Mouse (Mus musculus) CD4-positive, CD25-positive, alpha-beta regulatory T cell, adult 2 months (primary cell): ENCODE data around the gene Sv2c.
"Not testable (repeated sequence)": the region's sequence is repeated elsewhere in the genome, so short reads cannot be mapped to it uniquely, and the experiment has no call there.

Experiments used
- DNase-seq: peaks from one replicate; pipeline ENCODE4 v3.0.0-alpha.2; 2012; ENCODE audit warnings: low read depth, low spot score

Gene Sv2c

DNA sequence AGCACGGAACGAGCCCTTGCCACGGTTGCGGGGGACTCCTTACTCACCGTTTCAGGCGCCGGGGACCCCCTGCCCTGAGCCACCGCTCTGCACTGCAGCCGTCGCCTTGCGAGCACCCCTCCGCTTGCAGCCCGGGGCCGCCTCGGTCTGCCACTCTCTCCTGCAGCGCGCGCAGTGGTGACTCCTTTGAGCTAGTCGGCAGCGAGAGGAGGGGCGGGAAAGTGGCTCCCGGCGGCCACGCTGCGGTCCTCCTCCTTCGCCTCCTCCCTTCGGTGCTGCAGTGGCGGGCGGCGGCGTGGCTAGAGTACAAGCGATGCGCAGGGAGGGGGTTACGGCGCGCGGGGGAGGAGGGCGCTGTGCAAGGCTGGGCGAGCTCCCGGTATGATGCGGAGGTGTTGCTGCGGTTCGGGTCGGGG, at the start of gene Sv2c:
TSS of gene Sv2c (minus strand) at position 177 of the 416 bp plus-strand sequence.
- DNase-seq: peak; percentile 32

DNA sequence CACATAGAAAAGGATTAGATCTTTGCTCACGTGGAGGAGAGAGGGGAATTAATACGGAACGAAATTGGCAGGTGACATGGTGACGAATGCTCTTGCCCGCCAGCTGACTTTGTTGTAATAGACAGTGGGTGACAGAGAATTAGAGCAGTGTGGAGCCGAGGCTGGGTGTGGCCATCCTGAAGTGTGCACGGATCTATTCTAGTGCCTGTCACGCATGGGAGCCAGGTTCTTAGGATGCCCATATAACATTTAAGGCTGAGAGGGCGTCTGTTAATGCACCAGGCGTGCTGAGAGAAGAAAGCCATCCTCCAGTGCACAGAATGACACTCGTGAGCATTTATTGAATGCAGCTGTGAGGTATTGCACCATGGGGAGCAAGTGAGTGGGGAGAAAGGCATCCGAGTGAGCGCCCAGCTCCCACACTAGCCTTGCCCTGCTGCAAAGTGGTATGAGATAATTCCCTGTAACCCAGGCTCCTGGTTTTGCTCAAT, 48.3 kb upstream of the Sv2c start:
- DNase-seq: no peak

DNA sequence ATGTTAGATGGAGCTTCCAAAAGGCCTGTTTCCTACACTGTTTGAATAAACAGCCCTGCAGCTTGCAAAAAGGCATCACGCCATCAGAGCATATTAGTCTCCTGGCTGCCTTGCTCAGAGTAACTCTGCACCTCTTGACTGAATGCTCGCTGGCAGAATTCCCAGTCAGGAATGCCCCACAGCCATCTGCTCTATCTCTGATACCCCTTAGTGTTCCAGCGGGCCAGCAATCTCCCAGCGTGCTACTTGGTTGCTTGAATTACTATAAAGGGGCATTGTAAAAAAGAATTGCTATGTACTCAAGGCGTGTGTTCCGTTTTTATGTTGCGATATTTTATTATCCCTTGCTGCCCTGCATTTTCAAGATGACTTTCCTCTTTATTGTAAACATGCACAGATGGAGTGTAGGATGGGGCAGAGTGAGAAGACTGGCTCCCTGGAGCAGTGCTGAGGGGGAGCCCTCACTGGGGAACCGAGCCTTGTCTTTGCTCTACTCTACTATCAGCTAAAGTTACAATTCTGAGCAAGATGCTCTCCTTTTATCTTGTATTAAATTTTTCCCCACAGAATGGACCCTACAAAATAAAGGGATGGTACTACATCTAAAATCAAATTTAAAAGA, 43.3 kb upstream of the Sv2c start:
- DNase-seq: no peak

DNA sequence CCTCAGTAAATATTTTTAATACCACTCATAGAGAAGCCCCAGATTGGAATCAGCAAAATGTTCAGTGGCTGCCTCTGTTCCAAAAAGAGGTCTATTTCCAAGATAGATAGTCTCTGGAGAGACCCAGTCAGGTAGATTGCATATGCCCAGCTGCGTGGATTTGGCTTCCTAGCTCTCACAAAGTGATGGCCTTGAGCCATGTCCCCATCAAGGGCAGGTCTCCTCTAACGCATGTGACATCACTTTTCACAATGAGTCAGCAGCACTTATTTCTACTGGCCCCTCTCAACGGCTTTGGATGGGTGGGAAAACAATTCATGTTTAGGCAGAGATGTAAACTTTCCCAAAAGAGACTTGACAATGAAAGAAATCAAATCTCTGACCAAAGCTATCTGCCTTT, 41.3 kb upstream of the Sv2c start:
- DNase-seq: no peak

DNA sequence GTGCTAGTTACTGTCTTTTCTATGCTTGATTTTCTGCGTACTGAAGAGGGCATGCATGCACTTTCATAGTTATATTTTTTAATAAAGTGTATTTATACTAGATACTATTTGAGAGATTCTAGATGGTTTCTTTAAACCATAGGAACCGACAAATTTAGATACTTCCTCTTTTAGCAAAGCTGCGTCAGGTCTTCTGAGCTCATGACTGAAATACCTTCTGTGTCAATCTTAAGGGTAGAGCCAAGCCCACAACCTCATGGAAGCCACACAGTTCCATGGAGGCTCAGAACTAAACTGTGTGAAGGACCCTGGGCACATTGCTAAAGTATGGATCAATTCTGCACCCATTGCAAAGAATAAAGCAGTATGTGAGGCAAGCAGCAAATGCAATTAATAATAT, 39.9 kb upstream of the Sv2c start:
- no peak for DNase-seq

DNA sequence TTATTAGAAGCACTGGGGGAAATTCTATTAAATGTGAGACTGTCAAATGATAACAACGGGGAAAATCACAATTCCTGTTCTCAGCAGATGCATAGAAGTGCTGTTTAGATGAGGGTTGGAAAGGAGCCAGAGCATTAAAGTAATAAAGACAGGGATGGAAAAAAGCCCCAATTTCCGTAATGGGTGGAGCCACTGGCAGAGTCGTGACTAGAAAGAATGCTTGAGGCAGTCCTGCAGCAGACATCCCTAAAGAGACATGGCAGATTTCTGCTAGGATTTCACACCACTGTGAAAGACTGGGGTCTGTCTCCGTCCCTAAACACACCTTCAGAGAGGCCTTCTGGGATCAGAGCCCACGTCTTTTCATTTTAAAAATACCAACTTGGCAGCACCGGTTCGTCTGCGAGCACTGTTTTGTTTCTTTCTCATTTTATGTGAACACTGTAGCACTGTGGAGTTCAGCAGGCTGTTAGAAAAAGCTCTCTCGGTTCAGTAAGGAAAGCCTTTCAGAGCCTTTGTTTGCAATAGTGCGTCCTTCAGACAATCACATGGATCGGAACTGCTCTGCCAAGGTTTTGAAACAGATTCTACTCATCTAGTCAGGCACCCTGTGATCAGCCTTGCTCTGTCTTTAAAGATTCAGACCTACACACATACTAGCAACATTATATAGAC, 36.8 kb upstream of the Sv2c start:
- DNase-seq: no peak

DNA sequence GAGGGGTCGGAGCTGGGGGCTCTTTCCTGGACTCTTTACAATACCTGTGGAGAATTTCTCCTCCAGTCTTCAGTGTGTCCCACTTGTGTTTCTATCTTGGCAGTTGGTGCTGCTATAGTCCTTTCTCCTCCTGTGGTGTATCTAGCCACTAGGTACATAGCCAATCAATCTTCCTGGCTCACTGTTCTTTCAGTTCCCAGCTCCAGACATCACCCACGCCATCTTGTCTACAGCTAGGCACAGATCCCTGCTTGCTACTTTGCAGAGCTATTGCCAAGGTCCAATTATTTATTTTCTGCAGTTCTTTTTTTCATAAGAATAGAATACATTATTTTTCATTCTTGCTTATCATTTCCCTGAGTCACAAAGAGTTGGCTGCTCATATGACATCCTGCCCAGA, 34.2 kb upstream of the Sv2c start:
- no peak for DNase-seq

DNA sequence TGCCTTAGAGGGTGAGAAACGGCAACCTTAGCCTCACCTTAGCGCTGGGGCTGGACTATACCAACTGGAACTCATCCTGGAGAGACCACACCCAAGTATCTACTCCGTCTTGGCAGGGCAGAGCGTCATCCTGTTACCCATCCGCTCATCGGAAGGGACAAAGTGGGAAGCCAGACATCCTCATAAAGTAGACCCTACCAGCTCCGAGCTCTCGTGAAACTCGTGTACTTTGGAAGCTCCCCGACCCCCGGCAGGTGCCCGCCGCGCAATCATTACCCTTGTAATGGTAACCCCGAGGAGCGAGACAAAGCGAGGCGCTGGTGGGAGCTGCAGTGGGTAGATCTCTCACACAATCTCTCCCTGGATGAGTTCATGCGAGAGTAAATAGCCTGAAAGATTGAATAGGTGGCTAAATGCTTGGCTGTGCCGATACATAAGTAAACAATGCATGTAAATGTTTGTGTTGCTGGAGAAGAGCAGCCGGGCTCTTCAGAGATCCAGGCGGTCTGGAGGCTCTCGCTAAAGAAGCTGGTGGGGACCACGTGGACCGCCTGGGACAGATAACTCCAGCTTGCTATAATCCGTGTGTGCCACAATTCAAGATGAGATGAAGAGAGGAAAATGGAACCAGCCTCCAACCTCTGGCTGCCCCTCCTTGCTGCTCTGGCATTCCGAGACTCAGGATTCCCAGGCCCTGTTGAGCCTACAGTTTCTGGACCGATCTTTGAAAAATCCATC, 1.2 kb upstream of the Sv2c start:
- DNase-seq: no peak

DNA sequence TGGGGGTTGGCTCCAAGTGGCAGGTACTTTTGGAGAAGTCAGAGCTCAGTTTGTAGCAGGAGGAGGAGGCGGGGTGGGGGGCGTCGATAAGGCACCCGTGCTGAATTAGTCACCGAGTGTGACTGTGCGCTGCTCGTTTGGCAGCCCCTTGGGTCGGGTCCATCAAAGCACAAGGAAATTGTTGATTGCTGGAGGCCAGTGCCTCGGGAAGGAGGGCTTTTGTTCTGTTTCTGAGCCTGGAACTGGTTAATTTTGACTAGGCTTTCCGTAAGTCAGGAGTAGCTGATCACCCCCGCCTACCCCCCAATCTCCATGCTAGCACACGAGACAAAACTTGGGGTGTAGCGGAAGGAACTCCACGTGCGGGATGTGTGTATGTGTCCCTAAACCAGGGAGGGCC, 456 bp upstream of the Sv2c start:
- no peak for DNase-seq

DNA sequence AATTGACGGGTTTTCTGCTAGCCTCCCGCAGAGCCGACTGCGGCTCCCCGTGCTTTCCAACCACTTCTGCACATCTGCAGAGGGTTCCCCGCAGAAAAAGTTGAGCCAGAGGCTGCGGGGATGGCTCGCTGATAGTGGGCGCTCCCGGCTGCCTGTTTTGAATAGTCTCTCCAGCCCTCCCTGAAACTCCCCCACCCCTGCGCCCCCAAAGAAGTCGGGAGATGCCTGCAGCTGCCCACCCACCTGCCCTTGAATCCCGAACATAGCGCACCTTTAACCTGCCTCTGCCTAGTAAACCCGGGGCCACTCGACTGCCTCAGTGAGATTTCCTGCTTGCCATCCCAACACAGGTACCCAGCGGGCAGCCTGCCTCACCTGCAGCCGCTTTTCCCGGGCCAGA, 466 bp downstream of the Sv2c start:
- no peak for DNase-seq

DNA sequence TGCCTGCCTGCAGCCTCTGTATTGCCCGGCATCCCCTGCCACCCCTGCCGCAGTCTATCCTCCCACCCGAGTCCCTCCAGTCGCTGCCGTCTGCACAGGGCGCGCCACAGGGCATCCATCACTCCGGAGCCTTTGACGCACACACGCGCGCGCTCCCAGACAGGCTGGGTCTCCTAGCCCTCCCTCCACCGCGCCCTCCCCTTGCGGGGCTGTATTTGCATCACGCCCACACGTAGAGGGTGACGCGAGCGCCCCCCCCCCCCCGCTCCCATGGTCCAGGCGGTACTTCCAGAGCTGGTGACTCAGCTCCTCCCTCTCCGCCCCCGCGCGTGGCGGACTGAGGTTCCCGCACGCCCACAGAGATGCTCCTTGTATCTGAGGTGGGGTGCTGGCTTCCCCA, 1.3 kb downstream of the Sv2c start:
- DNase-seq: peak; percentile 16

DNA sequence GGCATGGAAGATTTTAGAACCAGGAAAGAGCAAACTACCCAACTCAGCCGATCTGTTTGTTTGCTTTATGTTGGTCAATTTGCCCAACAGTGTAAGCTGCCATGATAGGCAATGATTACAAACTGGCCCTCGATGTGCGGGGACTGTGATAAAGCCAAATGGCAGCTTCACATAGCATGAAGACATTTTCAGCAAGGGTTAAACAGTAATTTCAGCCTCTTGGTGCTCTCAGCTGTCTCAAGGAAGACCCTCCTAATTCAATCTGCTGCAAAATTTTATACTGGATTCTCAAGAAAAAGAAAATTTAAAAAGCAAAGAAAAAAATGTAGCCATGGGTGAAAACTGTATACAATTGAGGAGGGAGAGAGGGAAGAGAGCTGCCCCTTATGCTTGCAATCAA, 3.3 kb downstream of the Sv2c start:
- no peak for DNase-seq

DNA sequence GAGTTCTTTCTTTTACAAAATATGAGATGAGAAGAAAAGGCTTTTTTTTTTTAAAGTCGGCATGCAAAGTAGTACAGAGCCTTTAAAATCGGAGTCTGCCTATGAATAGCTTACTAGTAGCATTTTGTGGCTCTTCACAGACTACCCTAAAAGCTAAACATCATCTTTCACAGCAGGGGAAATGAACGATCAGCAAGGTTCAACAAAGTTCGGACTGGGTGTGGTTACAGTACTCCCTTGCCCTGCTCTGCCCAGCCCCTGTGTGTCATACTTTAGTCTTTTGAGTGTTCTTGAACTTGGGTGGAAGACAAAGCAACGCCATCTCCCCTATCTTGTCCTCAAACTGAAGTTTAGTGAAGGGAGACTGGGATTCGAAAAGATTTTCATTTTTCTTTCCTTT, 5.7 kb downstream of the Sv2c start:
- DNase-seq: no peak

DNA sequence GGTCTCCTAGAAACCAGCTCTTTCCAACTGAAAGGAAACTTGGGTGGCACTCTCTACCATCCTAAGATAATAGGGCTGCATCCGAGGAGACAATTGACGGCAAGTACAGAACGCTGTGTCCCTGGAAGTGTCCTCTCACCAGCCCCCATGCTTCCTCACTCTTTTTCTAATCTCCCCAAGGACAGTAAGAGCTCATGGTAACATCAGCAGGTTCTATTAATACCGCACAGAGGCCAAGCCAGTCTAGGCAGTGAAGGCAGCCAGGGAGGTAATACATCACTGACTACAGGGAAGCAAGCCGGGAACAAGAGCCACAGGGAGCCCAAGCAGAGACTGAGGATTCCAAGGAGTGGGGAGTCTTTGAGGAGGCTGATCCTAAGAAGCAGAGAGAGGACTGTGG, 7.4 kb downstream of the Sv2c start:
- no peak for DNase-seq

DNA sequence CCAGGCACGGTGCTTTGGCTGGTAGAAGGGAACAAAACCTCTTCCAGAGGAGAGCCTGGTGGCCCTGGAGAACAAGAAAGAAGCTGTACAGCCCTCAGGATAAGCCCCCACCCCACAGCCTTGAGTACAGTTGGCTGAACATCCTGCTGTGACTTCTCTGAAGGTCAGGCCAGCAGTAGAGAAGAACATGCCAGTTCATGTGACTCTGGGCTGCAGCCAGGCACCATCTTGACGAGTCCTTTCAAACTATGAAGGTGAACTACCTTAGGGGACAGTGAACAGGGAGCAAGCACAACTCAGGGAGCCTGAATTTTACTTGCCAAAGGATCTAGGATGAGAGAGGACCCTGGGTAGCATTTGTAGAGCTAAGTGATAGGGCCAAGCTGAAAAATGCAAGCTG, 19.7 kb downstream of the Sv2c start:
- no peak for DNase-seq

DNA sequence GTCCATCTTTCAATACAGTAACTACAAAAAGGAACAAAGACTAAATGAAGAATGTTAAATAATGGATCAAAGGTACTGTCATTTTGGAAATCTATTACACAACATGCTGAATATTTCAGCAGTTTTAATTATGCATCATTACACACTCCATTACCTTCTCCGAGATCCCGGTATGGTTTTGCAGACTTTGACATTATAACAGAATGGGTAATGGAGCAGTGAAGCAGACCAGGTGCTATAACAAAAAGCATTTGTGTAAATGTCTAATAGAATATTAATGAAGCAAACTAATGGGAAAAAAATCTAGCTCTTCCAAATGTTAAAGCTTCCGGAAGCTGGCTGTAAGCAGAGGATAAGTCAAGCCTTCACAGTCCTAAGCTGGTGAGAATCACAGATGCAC, 21.6 kb downstream of the Sv2c start:
- no peak for DNase-seq

DNA sequence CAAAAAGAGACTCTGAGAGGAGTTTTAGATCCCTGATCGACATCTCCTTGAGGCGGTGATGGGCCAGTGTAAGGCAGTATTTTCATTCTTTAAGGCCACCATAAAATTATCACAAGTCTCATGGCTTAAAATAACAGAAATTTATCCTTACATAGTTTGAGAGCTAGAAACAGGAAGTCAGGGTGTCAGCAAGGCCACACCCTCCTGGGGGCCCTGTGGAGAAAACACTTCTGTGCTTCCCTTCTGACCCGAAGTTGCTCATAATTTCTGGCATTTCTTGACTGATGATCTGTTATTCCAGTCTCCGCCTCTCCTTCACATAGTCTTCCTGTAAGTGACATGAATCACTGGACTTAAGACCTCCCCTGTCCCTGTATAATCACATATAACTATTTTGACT, 26.0 kb downstream of the Sv2c start:
- peak; percentile 17 for DNase-seq

DNA sequence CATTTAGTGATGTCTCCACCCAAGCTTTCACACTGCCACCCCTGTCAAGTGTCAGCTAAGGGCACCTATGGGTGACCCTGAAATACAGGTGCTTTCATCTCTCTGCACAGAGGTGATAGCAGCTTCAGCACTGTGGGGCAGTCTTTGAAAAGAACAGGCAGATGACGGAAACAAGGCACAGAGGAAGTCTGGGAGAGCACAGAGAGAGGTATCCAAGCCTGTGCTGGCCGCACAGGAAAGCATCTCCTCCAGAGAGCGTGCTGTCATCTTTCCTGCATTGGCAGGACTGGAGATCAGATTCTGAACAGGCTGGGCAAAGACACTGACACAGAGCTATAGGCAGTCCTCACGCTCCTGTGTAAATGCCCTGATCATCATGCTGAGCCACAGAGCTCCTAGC, 41.4 kb downstream of the Sv2c start:
- no peak for DNase-seq

DNA sequence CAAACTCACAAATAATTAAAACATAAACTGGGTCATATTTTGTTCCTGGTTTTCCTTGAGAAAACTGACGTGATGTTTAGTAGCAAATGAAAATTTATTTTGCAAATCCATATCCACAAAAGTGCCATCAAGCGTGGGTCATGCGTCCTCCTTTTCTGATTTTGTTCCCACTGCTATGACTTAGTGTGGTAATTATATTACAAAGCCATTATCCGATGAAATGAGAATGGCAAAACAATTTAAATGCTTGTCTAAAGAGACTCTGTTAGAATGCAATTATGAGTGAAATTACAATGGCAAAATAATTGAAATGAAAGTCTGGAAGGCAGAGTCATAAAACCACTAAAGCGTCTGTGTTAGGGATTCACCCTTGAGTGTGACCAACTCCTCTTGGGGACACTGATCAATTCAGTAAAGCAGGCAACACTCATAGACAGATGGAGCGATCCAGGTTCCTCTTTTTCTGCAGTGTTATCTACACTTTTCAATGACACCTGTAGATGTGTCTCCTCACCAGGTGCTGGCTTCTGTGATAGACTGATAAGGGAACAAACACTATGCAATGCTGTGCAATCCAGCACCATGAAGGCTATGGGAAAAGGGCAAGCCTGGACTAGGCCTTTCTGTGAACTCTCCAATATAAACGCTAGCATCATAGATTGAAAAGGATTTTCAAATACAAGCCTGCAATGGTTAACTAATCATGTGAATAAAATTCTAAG, 46.6 kb downstream of the Sv2c start:
- DNase-seq: no peak

DNA sequence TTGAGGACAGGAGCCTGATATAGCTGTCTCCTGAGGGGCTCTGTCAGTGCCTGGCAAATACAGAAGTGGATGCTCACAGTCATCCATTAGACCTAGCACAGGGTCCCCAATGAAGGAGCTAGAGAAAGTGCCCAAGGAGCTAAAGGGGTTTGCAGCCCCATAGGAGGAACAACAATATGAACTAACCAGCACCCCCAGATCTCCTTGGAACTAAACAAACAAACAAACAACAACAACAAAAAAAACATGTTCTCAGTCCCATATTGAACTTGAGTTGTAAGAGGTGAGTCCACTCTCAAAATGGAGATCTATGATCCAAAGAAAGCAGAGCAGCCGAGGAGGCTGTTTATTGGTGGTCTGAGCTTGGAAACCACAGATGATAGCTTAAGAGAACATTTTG, 50.6 kb downstream of the Sv2c start, which contains the start of gene Gm17190:
TSS of gene Gm17190 (plus strand) at position 301 of the 400 bp plus-strand sequence.
- not testable (repeated sequence) for DNase-seq

DNA sequence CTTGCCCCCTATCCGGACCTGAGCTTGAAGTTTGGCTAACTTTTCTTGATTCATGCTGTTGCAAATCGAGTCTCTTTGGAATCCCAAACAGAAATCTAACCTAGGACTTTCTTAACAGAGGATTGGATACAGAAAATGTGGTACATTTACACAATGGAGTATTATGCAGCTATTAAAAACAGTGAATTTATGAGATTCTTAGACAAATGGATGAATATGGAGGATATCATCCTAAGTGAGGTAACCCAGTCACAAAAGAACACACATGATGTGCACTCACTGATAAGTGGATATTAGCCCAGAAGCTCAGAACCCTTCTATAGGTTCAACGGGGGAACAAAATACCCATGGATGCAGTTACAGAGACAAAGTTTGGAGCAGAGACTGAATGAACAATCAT, 51.1 kb downstream of the Sv2c start, which contains the start of gene Gm20075:
TSS of gene Gm20075 (minus strand) at position 101 of the 400 bp plus-strand sequence.
- not testable (repeated sequence) for DNase-seq

DNA sequence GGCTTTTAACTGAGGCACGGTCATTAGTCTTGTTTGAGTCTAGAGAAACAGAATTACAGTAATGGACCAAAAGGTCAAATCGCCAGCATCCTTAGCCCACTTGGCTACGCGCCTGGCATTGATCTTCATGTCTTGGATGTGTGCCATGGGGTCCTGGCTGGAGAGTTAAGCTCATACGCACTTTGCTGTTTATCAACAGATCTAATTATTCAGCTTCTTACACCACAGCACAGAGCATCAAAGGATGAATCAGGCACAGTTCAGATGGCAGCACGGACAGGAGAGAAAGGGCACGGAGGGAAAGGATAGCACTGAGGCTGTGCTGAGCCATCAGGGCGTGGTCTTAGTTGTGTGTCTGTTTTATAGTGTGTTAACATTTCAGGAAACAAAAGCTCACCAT, 58.8 kb downstream of the Sv2c start:
- no peak for DNase-seq
